Mouse (Mus musculus): ENCODE measurements around the gene Olfr491. TPM values are rescaled to one million over a fixed set of nuclear protein-coding genes. Genes with fewer than 3 reads are reported as not detected.

The Olfr491 gene
- not detected in 4 replicates for total RNA-seq (2023; ENCODE audit: inconsistent age)

DNA sequence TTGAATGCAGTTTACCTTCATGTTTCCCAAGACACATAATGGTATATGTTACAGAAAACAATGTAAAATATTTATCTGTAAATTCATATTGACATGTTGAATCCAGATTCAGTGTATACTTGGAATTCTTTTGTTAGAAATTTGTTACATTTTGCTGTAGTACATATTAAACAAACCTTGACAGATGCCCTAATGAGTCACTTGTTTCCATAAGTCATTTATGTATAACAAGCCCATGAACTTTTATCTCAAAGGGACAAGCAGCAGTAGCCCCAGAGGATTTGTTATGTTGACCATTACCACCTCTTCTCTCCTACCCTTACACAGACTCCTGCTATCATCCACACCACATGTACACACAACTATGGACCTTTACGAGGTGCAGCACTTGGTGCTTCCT is at the start of gene Olfr491:
Gene Olfr491 (plus strand): TSS at position 301 of the 400 bp plus-strand sequence.

DNA sequence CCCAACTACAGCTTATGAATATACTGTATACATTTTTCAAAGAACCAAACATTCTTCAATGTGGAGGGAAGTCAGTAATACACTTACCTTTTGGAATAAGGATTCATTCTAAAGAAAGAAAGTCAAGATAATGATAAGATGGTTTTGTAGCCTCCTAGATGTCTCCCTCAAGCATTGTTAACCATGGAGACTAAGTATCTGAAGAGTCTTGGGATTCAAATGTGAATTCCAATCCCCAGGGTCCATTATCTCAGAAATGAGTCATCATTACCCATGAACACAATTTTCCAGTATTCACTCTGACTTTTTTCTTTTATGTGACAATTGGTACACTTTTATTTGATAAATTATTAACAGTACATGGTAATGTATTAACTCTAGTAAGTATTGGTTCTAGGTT is 24.4 kb upstream of the Olfr491 start, which contains the start of gene Olfr490:
Gene Olfr490 (minus strand): TSS at position 101 of the 400 bp plus-strand sequence.

DNA sequence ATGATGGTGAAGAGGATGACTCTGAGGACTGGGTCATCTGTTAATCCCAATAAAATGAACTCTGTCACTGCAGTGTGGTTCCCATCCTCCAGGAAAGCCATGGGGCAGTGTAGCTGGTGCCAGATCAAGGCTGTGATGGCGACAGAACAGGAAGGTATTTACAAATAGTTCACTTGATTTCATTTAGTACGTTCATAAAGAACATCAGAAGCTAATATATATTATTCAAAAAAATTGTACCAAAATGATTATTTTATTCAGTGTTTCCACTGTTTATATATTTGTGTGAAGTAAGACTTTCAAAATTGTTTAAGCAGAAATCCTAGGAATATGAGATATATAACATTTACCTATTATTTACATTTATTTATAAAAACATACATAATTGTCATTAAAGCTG is 10.3 kb downstream of the Olfr491 start, which contains the start of gene Olfr492:
Gene Olfr492 (minus strand): TSS at position 101 of the 400 bp plus-strand sequence.

DNA sequence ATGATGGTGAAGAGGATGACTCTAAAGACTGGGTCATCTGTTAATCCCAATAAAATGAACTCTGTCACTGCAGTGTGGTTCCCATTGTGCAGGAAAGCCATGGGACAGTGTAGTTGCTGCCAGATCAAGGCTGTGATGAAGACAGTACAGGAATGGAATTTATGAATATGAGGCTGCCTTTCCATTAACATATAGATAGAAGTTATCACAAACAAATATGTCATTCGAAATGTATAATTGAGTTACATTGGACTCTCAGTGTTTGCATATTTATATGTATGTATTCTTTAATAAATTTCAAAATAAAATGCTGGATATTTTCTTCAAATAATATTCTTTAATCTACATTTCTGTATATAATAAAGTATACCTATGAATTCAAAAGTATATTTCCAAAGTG is 33.6 kb downstream of the Olfr491 start, which contains the start of gene Olfr493:
Gene Olfr493 (minus strand): TSS at position 101 of the 400 bp plus-strand sequence.

DNA sequence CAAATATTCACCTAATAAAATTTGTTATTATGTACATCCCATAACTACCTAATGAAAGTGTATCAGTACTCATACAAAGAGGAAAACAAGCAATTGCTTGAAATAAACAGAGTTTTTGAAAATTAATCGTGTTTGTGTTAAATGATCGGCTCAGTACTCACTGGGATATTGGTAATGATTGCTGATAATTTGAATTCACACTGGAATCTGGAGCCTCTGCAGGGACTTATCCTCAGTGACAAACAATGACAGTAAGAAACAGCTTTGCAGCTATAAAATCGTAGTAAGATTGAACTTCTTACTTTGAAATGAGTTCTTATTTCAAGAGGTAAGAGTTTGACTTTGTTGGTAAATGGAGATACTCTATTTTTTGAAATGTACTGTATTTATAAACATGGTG is 51.8 kb downstream of the Olfr491 start, which contains the start of gene Olfr494:
Gene Olfr494 (plus strand): TSS at position 301 of the 400 bp plus-strand sequence.

Other genes with a start within 250 kb of the Olfr491 start
- gene Olfr480, start 246.1 kb upstream of the Olfr491 start, total RNA-seq (2023; ENCODE audit: inconsistent age): not detected in 4 replicates
- not detected in 4 replicates for gene Olfr481, start 233.6 kb upstream of the Olfr491 start, total RNA-seq (2023; ENCODE audit: inconsistent age)
- gene Olfr482, start 215.9 kb upstream of the Olfr491 start, total RNA-seq (2023; ENCODE audit: inconsistent age): 0.87 to 1.7 TPM (median 1.3 TPM) in 4 replicates
- gene Olfr483, start 212.6 kb upstream of the Olfr491 start, total RNA-seq (2023; ENCODE audit: inconsistent age): not detected in 4 replicates
- gene Olfr484, start 186.0 kb upstream of the Olfr491 start, total RNA-seq (2023; ENCODE audit: inconsistent age): not detected in 4 replicates
- gene Olfr485, start 153.6 kb upstream of the Olfr491 start, total RNA-seq (2023; ENCODE audit: inconsistent age): not detected in 4 replicates
- gene Olfr486, start 140.7 kb upstream of the Olfr491 start, total RNA-seq (2023; ENCODE audit: inconsistent age): not detected in 4 replicates
- not detected in 4 replicates for gene Olfr487, start 98.8 kb upstream of the Olfr491 start, total RNA-seq (2023; ENCODE audit: inconsistent age)
- not detected in 4 replicates for gene Olfr488, start 55.1 kb upstream of the Olfr491 start, total RNA-seq (2023; ENCODE audit: inconsistent age)
- gene Olfr490, start 24.5 kb upstream of the Olfr491 start, total RNA-seq (2023; ENCODE audit: inconsistent age): not detected in 4 replicates
- gene Olfr492, start 10.2 kb downstream of the Olfr491 start, total RNA-seq (2023; ENCODE audit: inconsistent age): not detected in 4 replicates
- gene Olfr493, start 33.5 kb downstream of the Olfr491 start, total RNA-seq (2023; ENCODE audit: inconsistent age): not detected in 4 replicates
- gene Olfr494, start 51.9 kb downstream of the Olfr491 start, total RNA-seq (2023; ENCODE audit: inconsistent age): not detected in 4 replicates
- not detected in 4 replicates for gene Olfr495, start 79.7 kb downstream of the Olfr491 start, total RNA-seq (2023; ENCODE audit: inconsistent age)
- gene Olfr497, start 107.0 kb downstream of the Olfr491 start, total RNA-seq (2023; ENCODE audit: inconsistent age): not detected in 4 replicates
- not detected in 4 replicates for gene Olfr498, start 151.9 kb downstream of the Olfr491 start, total RNA-seq (2023; ENCODE audit: inconsistent age)
- not detected in 4 replicates for gene Olfr502, start 211.6 kb downstream of the Olfr491 start, total RNA-seq (2023; ENCODE audit: inconsistent age)
- gene Olfr503, start 231.1 kb downstream of the Olfr491 start, total RNA-seq (2023; ENCODE audit: inconsistent age): not detected in 4 replicates